Mouse (Mus musculus) spleen, adult 12 weeks (tissue): ENCODE measurements around the gene Spats2l.

Experiments
- DNase-seq: peaks from one replicate; pipeline ENCODE4 v3.0.0; 2022; ENCODE audit warnings: low spot score

Gene Spats2l

GRCm38 (mm10) chr1:57971588-57971987 is 197.6 kb downstream of the Spats2l start:
- no peak for DNase-seq

GRCm38 (mm10) chr1:57976860-57977259 is 202.9 kb downstream of the Spats2l start:
- DNase-seq: no peak

DNA sequence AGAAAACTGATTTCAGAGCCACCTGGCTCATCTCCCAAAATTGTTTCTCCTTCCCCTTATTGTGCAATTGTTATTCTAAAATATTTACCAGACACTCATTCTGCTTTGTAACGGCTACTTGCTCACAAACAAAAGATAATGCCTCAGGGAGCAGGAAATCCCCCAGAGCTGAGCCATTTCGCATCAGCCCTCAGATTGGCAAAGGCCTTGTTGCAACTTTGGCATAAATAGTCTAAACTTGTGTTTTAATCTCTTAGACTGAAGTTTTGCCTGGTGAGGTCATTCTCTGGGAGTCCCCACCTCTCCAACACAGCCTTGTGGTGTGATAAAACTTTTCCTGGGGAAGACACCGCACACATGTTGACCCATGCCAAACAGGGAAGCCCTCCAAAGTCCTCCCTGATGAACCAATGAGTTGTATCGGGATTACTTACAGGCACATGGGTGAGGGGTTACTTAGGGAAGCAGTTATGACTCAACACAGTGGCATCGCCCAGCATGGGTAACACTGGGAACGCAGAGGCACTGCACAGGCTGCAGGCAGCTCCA is 215.2 kb downstream of the Spats2l start:
- DNase-seq: no peak

- no peak for DNase-seq
Measured at GRCm38 (mm10) chr1:57991277-57991676, 217.3 kb downstream of the Spats2l start.

GRCm38 (mm10) chr1:57995432-57996132 is 221.6 kb downstream of the Spats2l start, which contains the start of gene Sgo2a:
Sgo2a (plus strand) TSS chr1:57995971.
- peak; percentile 92 for DNase-seq

DNA sequence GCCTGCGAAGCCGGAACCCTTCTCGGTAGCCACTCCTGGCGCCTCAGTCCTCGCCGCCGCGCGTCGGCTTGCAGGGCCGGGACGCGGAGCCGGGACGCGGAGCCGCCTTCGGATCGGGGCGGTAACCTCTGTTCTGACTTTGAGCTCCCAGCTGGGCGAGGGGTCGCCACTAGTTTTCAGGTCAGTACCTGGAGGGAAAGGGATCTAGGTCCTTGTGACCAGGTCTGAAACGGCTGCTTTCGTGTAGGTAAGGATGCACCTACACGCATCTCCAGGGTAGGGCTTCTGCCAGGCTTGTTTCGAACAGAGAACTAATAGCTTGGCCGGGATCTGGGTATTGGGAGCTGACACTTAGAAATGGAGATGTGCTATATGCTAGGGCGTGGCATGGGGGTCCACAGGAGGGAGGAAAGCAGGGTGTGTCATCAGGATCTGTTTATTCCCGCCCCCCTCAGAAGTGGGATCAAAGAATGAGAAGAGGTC is 222.2 kb downstream of the Spats2l start:
- no peak for DNase-seq
